ENCODE assay signal across 19 mouse cellular contexts in the genomic region with DNA sequence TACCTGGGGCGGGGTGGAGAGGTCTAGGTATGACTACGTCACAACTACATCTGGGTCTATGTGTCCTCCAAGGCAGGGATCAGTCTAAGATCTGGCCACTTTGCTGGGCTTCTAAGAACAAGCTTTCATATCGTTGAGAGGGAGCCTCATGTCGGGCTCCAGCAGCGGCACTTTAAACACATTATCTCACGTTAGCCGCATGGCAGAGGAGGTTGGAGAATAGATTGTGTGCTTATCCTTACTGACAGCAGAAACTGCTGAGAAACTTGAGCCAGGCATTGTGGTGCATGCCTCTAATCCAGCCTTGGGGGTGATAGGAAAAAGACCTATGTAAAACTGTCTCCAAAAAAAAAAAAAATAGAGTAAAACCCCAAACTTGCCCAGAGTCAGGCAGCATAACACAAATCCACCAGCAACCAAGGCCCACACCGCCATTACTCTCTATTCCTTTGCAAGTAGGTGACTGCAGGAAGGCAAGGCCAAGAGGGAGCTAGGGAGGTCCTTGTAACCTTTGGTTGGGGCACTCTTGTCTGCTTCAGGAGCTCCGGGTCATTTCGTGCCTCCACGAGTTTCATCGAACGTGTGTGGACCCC. TPM values are rescaled to one million over a fixed set of nuclear protein-coding genes. Genes with fewer than 3 reads are reported as not detected.
DNase-seq lines count a peak whose midpoint lies in the region; ATAC-seq and TF ChIP-seq lines count a peak whose summit lies in the region.
"Had no signal": no experiment of that assay in that cellular context is flagged by ENCODE, and none has a peak within 500 bp of the region (broad histone marks: within the 10 kb centered on the region; RNA-seq: fewer than 3 reads in every experiment).

No protein-coding gene starts in this region.

- H3K9me3 ChIP-seq in embryonic facial prominence, embryonic 10.5 days, result no peaks in the 10 kb centered on the region
- H3K9me3 ChIP-seq in liver, embryonic 11.5 days (ENCODE audit: control insufficient read depth, low read length), result no peaks in the 10 kb centered on the region
- no peaks in the 10 kb centered on the region for H3K9me3 ChIP-seq in kidney, embryonic 16.5 days (ENCODE audit: low read length)
- H3K9me3 ChIP-seq: embryonic facial prominence, embryonic 12.5 days; forebrain, embryonic 13.5 days; kidney, embryonic 15.5 days; lung, embryonic 15.5 days had no signal

- H3K4me1 ChIP-seq in spleen, adult 2 months (ENCODE audit: control insufficient read depth, insufficient read depth, insufficient read length), result peaks cover 18% of the 10 kb centered on the region; the same call in 1 of the 2 replicates
- peaks cover 44% of the 10 kb centered on the region for H3K4me1 ChIP-seq in embryonic facial prominence, embryonic 10.5 days
- H3K4me1 ChIP-seq in liver, embryonic 11.5 days (replicated peaks; ENCODE audit: control insufficient read depth, insufficient read depth, low read length), result peaks cover 79% of the 10 kb centered on the region
- peaks cover 25% of the 10 kb centered on the region for H3K4me1 ChIP-seq in kidney, embryonic 16.5 days (ENCODE audit: insufficient read depth, low read length)

- H3K36me3 ChIP-seq in spleen, adult 2 months (ENCODE audit: control insufficient read depth, insufficient read depth, low read length), result no peaks in the 10 kb centered on the region
- H3K36me3 ChIP-seq in embryonic facial prominence, embryonic 10.5 days (replicated peaks), result no peaks in the 10 kb centered on the region
- peaks cover 6% of the 10 kb centered on the region; the same call in 1 of the 2 replicates for H3K36me3 ChIP-seq in liver, embryonic 11.5 days (ENCODE audit: control insufficient read depth, insufficient read depth, low read length)
- no peaks in the 10 kb centered on the region for H3K36me3 ChIP-seq in kidney, embryonic 16.5 days (ENCODE audit: insufficient read depth, low read length)
- H3K36me3 ChIP-seq: embryonic facial prominence, embryonic 12.5 days; kidney, embryonic 15.5 days had no signal

- no peak for TF ChIP-seq POLR2A in spleen, adult 2 months (IDR thresholded peaks at IDR 0.05; ENCODE audit: low read depth, low read length)

- H3K4me2 ChIP-seq in liver, embryonic 11.5 days, result peak overlapping the region; percentile 68
- no peak overlapping the region for H3K4me2 ChIP-seq in kidney, embryonic 16.5 days (replicated peaks; ENCODE audit: low read depth, low read length)
- H3K4me2 ChIP-seq: embryonic facial prominence, embryonic 12.5 days; forebrain, embryonic 13.5 days; kidney, embryonic 15.5 days; lung, embryonic 15.5 days had no signal

- H3K27ac ChIP-seq in spleen, adult 2 months (ENCODE audit: insufficient read depth, low read length), result 0 out of 2 replicates have a peak overlapping the region, but pooled peaks have one; percentile 12
- H3K27ac ChIP-seq in embryonic facial prominence, embryonic 10.5 days (replicated peaks), result peak overlapping the region; percentile 48; the same call in 1 of the 2 replicates
- peak overlapping the region; percentile 98 for H3K27ac ChIP-seq in liver, embryonic 11.5 days (ENCODE audit: low read depth, low read length)
- H3K27ac ChIP-seq in kidney, embryonic 16.5 days (ENCODE audit: low read length), result no peak overlapping the region
- H3K27ac ChIP-seq: embryonic facial prominence, embryonic 12.5 days; forebrain, embryonic 13.5 days; kidney, embryonic 15.5 days; left cerebral cortex, adult 2 months; lung, embryonic 15.5 days had no signal

- 82% methylated on average over 13 of the region's 13 CpGs for WGBS in spleen, adult 2 months
- 89% methylated on average over 13 of the region's 13 CpGs for WGBS in embryonic facial prominence, embryonic 10.5 days
- 55% methylated on average over 13 of the region's 13 CpGs for WGBS in liver, embryonic 11.5 days
- 83% methylated on average over 13 of the region's 13 CpGs for WGBS in kidney, embryonic 16.5 days

- peak; percentile 63 for ATAC-seq in liver, embryonic 11.5 days (replicated peaks; ENCODE audit: low FRiP score)
- no peak for ATAC-seq in kidney, embryonic 16.5 days (ENCODE audit: low FRiP score, low TSS enrichment)
- ATAC-seq: forebrain, embryonic 13.5 days; inflammation-experienced regulatory T-cells, adult 6 months had no signal

- no peak for TF ChIP-seq CTCF in spleen, adult 2 months (IDR thresholded peaks at IDR 0.05; ENCODE audit: extremely low read depth, insufficient read depth, insufficient read length, insufficient replicate concordance)

- no peak overlapping the region for H3K4me3 ChIP-seq in spleen, adult 2 months (ENCODE audit: extremely low read depth, insufficient read depth, insufficient read length)
- H3K4me3 ChIP-seq in embryonic facial prominence, embryonic 10.5 days, result no peak overlapping the region
- H3K4me3 ChIP-seq in liver, embryonic 11.5 days (ENCODE audit: low read depth, low read length), result peak overlapping the region; percentile 33
- no peak overlapping the region for H3K4me3 ChIP-seq in kidney, embryonic 16.5 days (ENCODE audit: low read length)
- H3K4me3 ChIP-seq: embryonic facial prominence, embryonic 12.5 days; forebrain, embryonic 13.5 days; kidney, embryonic 15.5 days; left cerebral cortex, adult 2 months; lung, embryonic 15.5 days; myocyte had no signal

- peak overlapping the region; percentile 68 for H3K9ac ChIP-seq in liver, embryonic 11.5 days (ENCODE audit: low read depth, low read length)
- no peak overlapping the region for H3K9ac ChIP-seq in kidney, embryonic 16.5 days (replicated peaks; ENCODE audit: low read length)
- H3K9ac ChIP-seq: embryonic facial prominence, embryonic 12.5 days; forebrain, embryonic 13.5 days; kidney, embryonic 15.5 days; lung, embryonic 15.5 days had no signal

- DNase-seq in spleen, adult 2 months (ENCODE audit: low read depth in 1 of 2, low spot score in 2 of 2), result no peak
- no peak for DNase-seq in spleen, adult 12 weeks (ENCODE audit: low spot score)
- DNase-seq in embryonic facial prominence, embryonic 10.5 days (ENCODE audit: low spot score), result no peak
- no peak for DNase-seq in liver, embryonic 11.5 days (ENCODE audit: low spot score)
- peak; percentile 38 for DNase-seq in yolk sac, embryonic 10.5 days (ENCODE audit: low spot score)
- no peak for DNase-seq in retina, postnatal 1 day
- DNase-seq: cerebellum, adult 11 months; heart, adult 18-20 months; heart, postnatal 36 days; right cerebral cortex, adult 18-20 months; spleen, adult 18-20 months had no signal

- H3K27me3 ChIP-seq in spleen, adult 2 months (ENCODE audit: control insufficient read depth, insufficient read depth, low read length), result no peaks in the 10 kb centered on the region
- H3K27me3 ChIP-seq in embryonic facial prominence, embryonic 10.5 days (replicated peaks; ENCODE audit: low read depth, poor library complexity, severe bottlenecking), result peaks cover 19% of the 10 kb centered on the region
- H3K27me3 ChIP-seq in liver, embryonic 11.5 days (replicated peaks; ENCODE audit: control insufficient read depth, insufficient read depth, low read length), result no peaks in the 10 kb centered on the region
- H3K27me3 ChIP-seq in kidney, embryonic 16.5 days (ENCODE audit: insufficient read depth, low read length), result no peaks in the 10 kb centered on the region
- H3K27me3 ChIP-seq: embryonic facial prominence, embryonic 12.5 days; kidney, embryonic 15.5 days; lung, embryonic 15.5 days had no signal

RNA-seq across cellular contexts. Expression of gene Supt4a, which starts 7.7 kb away (rescaled TPM):
- polyA plus RNA-seq in spleen, adult 2 months (2012; rRNA removed), result 59.1 and 62.2 TPM in 2 replicates
- 184 and 185 TPM in 2 replicates for polyA plus RNA-seq in embryonic facial prominence, embryonic 10.5 days (2016; fragmentation: Nextera tagmentation; extraction: Ambion mirVana)
- 233 and 240 TPM in 2 replicates for polyA plus RNA-seq in liver, embryonic 11.5 days (2014; fragmentation: Nextera tagmentation; extraction: Ambion mirVana)
- 156 and 161 TPM in 2 replicates for polyA plus RNA-seq in kidney, embryonic 16.5 days (2015; fragmentation: Nextera tagmentation; extraction: Ambion mirVana)

RNA-seq across cellular contexts. Expression of gene Tspoap1, which starts 30.7 kb away (rescaled TPM):
- 6.1 and 6.2 TPM in 2 replicates for polyA plus RNA-seq in spleen, adult 2 months (2012; rRNA removed)
- polyA plus RNA-seq in embryonic facial prominence, embryonic 10.5 days (2016; fragmentation: Nextera tagmentation; extraction: Ambion mirVana), result 4.0 and 7.0 TPM in 2 replicates
- polyA plus RNA-seq in liver, embryonic 11.5 days (2014; fragmentation: Nextera tagmentation; extraction: Ambion mirVana), result 7.7 and 9.3 TPM in 2 replicates
- polyA plus RNA-seq in kidney, embryonic 16.5 days (2015; fragmentation: Nextera tagmentation; extraction: Ambion mirVana), result 4.7 and 5.6 TPM in 2 replicates
